Mouse (Mus musculus): ENCODE measurements around the gene Phldb1.
"Not testable (repeated sequence)": the region's sequence is repeated elsewhere in the genome, so short reads cannot be mapped to it uniquely, and the experiment has no call there.

Gene Phldb1

GRCm38 (mm10) chr9:44653896-44654295 is 81.1 kb downstream of the Phldb1 start:
- DNase-seq (ENCODE audit: low spot score), result no peak

- DNase-seq (ENCODE audit: low spot score), result peak; percentile 46
Observed at GRCm38 (mm10) chr9:44652027-44652426, 83.0 kb downstream of the Phldb1 start.

GRCm38 (mm10) chr9:44648881-44649281 is 86.1 kb downstream of the Phldb1 start:
- DNase-seq (ENCODE audit: low spot score), result no peak

- DNase-seq (ENCODE audit: low spot score), result no peak
Observed at GRCm38 (mm10) chr9:44647656-44648055, 87.3 kb downstream of the Phldb1 start.

GRCm38 (mm10) chr9:44647026-44647425 is 88.0 kb downstream of the Phldb1 start:
- no peak for DNase-seq (ENCODE audit: low spot score)

- DNase-seq (ENCODE audit: low spot score), result no peak
Observed at GRCm38 (mm10) chr9:44646366-44646765, 88.6 kb downstream of the Phldb1 start.

- peak; percentile 52 for DNase-seq (ENCODE audit: low spot score)
Observed at GRCm38 (mm10) chr9:44645924-44646323, 89.1 kb downstream of the Phldb1 start.

- DNase-seq (ENCODE audit: low spot score), result no peak
Observed at GRCm38 (mm10) chr9:44645481-44645880, 89.5 kb downstream of the Phldb1 start.

- no peak for DNase-seq (ENCODE audit: low spot score)
Observed at GRCm38 (mm10) chr9:44644186-44644585, 90.8 kb downstream of the Phldb1 start.

- no peak for DNase-seq (ENCODE audit: low spot score)
Observed at GRCm38 (mm10) chr9:44643103-44643502, 91.9 kb downstream of the Phldb1 start.

GRCm38 (mm10) chr9:44641616-44642015 is 93.4 kb downstream of the Phldb1 start:
- no peak for DNase-seq (ENCODE audit: low spot score)

GRCm38 (mm10) chr9:44640646-44641357 is 94.2 kb downstream of the Phldb1 start:
- DNase-seq (ENCODE audit: low spot score), result no peak

GRCm38 (mm10) chr9:44640028-44640427 is 95.0 kb downstream of the Phldb1 start:
- DNase-seq (ENCODE audit: low spot score), result not testable (repeated sequence)

- DNase-seq (ENCODE audit: low spot score), result not testable (repeated sequence)
Observed at GRCm38 (mm10) chr9:44638726-44639125, 96.3 kb downstream of the Phldb1 start.

- no peak for DNase-seq (ENCODE audit: low spot score)
Observed at GRCm38 (mm10) chr9:44637551-44638169, 97.3 kb downstream of the Phldb1 start.
